Mouse (Mus musculus): Measurements from ENCODE around the gene Cdk5.

The Cdk5 gene

DNA sequence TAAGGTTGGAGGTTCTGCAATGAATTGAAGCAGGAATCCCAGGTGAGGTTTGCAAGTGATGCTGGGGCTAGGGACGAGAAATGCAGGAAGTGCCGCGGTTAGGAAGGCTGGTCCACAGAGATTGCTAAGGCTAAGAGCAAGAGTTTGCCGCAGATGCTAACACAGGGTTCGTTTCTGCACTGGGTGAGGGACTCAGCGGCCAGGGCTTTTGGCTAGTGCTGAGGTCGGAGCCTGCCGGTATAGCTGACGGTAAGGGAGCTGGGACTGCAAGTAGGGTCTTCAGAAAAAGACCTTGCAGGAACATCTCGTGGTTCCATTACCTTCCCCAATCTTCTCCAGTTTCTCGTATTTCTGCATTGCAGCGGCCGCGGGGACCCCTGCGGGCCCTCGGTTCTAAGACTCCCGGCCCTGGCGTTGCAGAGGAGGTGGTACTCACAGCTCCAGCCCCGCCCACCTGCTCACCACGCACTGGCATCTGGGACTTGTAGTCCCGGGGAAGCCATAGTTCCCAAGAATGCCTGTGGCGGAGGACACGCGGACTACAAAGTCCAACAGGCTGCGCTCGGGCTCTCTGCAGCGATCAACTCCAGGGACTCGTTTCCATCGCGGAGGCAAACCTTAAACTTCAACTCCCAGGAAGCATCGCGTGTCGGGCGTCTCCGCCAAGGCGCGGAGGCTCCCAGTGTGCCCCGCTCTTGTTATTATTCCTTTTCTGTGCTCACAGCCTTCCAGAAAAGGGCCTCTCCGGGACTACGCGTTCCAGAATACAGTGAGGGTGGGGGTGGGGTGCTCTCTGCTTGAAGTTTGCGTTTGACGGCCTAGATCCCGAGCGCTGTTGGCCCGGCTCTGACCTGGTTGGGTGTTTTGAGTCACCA, at the start of gene Cdk5, which contains the start of gene Slc4a2:
Gene Cdk5, minus strand, starts transcription at position 402 of the 875 bp plus-strand sequence.
Gene Slc4a2, plus strand, starts transcription at position 709 of the 875 bp plus-strand sequence.
- peak; percentile 98 for DNase-seq

DNA sequence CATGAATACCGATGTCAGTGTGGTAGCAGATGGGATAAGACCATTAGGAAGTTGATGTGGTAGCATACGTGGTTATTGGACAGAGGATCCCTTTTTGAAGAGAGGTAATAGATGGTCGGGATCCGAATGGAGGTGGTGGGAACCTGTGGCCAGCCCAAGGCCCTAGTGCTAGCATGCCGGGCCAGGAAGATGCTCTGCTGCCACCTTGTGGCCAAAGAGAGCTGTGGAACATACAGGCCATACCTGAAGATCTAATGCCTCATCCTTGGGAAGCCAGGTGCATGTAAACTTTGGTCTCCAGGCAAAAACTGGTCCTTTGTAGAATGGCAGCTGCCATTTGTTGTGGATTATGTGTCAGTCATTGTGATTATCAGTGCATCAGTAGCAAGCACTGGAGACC, 47.3 kb upstream of the Cdk5 start:
- DNase-seq: peak; percentile 82

DNA sequence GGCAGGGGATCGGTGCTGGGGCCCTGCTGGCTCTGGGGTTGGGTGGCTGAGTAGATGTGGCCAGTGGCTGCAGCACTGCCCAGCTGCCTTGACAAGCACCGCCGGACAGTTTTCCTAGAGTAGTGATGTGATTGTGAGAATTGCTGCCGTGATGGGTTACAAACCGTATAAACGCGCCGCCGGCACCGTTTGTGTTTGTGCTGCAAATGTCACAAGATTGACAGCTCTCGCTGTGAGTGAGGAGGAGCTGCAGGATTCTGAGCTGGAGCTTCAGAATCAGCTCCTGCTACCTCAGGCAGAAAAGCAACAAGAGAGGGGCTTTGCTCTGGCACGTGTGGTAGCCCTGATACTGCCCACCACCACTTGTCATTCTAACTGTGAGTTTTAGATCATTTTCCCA, 43.4 kb upstream of the Cdk5 start:
- no peak for DNase-seq

DNA sequence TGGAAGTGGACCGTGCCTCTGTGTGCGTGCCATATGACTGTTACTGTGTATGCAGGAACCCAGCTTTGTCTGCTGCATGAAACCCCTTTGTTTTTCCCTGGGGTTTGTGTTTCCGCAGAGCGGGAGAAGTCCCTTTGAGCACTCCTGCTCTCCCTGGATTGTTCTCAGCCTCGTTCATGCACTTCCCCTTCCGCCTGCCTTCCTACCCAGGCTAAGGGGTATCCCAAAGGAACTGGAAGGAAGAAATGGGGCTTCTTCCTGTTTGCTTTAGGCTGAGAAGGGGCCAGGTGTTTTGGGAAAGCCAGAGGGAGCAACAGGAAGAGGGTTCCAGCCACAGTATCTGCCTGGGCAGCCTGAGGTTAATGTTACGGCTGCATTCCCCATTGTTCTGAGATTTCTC, 32.3 kb upstream of the Cdk5 start:
- no peak for DNase-seq

DNA sequence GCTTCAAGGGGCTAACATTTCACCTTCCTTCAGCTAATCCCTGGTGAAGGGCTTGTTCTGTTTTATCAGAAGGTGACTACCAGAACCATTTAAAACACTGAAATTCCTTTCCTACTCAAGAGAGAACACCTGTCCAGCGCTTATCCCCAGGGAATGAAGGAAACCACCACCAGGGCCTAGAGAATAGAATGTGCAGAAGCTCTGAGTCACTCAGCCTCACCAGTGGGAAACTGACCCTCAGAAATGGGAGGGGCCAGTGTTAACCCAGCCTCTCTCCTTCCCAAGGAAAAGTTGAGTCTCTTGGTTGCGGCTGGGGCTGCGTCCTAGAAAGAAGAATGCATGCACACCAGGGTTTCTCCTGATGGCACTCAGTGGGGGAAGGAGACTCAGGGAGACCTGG, 31.7 kb upstream of the Cdk5 start:
- no peak for DNase-seq

DNA sequence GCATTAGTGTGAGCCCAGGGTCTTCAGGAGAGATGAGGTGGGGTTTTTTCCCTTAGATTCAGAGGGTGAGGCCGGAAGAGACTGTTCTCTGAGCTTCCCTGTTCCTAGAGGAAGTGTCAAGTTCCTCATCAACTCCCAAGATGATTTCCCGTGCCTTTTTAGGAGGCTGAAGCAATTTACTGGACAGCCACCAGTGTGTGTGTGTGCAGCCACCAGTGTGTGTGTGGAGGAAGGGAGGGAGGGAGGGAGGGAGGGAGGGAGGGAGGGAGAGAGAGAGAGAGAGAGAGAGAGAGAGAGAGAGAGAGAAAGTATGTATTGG, 30.6 kb upstream of the Cdk5 start:
- DNase-seq: no peak

DNA sequence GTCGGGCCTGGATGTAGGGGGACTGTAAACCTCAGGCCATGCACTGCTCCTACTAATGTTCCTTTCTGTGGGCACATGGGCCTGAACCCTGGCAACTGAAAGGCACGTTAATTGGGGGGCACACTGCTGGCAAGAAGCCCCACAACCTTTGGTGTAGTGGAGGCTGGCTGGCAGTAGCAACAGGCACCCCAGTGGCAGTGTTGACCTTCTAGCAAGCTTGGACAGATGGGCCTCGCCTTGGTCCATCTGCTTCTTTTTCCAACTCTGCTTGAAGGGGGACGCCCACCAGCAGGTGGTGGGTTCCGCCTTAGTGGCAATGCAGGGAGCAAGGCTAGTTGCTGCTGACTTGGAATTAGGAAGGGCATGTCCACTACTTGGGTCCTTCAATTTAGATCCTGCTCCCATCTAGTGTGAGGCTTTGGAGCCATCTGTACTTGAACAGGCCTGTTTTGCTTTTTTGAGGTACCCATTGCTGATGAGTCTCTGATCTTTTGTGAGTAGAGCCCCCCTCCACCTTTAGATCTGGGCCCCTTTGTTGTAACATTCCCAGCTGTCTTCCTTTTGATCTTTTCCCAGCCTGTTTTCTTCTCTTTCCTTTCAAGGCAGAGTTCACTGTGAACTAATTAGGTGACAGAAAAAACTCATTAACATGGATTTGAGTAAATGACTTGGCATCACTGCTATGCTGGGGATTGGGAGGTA, 30.1 kb upstream of the Cdk5 start:
- DNase-seq: peak; percentile 84

DNA sequence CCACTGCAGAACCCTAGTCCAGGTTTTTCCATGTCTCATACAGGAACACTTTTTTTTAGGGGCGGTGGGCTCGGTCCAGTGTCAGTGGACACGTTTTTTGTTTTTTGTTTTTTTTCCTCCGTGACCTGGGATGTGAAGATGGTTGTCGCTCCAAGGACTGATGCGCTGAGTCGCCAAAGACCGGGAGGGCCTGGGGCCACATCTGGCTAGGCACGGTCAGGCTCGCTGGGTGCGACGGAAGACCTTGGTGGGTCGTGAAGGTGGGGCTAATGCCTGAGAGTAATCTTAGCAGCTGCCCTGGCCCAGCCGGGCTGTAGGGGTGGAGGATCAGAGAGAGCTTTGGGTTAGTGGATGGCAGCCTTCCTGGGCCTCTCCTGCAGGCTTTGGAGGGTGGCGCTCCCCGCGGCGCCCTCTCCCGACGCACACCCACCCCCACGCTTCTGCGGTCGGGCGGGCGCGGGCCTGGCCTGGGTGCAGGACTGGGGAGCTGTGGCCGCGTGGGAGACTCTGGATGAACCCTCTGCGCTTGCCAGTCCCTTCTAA, 29.4 kb upstream of the Cdk5 start:
- DNase-seq: no peak

DNA sequence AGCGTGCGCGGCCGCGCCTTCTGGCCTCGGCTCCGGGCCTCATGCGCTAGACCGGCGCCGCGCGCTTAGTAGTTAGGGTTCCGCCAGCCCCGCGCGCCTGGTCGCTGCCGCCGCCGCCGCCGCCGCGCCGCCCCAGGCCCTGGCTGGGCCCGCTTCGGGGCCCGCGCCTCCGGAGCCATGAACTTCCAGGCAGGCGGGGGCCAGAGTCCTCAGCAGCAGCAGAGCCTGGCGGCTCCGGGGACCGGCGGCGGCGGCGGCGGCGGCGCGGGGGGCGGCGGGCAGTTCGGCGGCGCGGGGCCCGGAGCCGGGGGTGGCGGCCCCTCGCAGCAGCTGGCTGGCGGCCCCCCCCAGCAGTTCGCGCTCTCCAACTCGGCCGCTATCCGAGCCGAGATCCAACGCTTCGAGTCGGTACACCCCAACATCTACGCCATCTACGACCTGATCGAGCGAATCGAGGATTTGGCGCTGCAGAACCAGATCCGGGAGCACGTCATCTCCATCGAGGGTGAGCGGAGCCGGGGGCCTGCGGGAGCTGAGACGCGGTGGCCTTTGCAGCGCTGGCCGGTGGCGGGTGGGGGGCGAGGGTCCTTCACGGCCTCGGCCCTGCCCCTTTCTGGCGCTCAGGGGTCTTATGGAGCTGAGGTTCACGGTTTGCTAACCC, 28.8 kb upstream of the Cdk5 start, which contains the start of gene Agap3:
Gene Agap3, plus strand, starts transcription at position 148 of the 661 bp plus-strand sequence.
- DNase-seq: peak; percentile 57

DNA sequence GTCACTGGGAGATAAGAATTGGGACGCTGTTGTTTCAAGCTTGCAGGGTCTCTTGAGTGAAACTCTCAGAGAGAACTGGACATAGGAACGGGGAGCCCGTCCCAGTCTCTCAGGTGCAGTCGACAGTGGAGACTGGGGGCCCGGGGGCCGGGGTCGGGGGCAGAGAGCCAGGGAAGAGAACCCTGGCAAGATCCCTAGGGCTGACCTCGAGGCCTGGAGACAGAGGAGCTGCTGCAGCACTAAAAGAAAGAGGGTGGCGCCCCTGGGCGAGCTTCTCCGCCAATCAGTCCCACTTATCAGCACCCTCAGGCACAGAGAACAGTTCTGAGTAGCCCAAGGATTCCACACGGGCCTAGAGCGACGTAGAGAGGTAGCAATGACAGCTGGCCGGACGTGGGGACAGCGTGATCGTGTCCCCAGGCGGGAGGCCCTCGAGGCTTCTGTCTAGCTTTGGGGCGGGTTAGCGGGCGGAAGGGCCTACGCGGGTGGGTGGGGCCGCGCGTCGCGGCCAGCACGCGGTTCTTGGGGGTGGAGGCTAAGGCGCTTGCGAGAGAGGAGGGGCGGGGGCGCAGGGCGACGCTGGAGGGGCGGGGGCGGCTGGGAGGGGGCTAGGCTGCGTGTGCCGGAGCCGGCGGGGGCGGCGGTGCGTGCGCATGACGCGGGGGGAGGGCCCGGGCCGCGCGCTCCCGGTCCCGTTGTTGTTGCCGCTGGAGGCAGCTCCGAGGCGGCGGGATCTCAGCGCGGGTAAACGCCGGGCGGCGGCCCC, 28.1 kb upstream of the Cdk5 start:
- DNase-seq: peak; percentile 85

DNA sequence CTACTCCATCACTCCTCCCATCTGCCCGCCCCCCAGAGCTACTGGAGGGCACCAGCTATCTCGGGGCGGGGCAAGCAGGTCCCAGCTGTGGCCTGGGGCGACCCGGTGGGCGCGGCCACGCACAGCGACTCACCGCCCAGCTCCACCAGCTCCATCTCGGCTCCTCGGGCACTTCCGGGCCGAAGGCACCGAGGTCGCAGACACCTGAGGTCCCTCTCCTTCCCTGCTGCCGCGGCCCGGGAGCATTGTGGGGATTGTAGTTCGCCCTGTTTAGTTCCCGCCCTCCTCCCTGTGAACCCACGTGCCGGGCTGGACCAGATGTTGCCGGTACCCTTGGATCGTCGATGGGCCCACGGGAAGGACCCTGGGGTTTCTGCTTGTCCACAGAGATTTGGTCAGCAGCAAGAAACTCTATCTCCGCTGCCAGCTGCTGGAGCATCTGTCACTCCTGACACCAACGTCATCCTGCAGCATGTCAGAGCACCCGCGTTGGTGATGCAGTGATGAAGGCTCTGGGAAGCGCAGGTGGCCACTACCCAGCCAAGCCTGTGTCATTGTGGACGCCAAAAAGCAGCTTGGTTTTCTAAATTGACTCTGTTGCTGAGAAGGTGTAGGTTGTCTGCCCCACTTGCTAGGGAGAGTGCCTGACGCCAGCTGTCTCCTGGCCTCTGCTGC, 24.4 kb upstream of the Cdk5 start, which contains the start of gene Tmub1:
Gene Tmub1, minus strand, starts transcription at position 231 of the 675 bp plus-strand sequence.
- peak; percentile 79 for DNase-seq

DNA sequence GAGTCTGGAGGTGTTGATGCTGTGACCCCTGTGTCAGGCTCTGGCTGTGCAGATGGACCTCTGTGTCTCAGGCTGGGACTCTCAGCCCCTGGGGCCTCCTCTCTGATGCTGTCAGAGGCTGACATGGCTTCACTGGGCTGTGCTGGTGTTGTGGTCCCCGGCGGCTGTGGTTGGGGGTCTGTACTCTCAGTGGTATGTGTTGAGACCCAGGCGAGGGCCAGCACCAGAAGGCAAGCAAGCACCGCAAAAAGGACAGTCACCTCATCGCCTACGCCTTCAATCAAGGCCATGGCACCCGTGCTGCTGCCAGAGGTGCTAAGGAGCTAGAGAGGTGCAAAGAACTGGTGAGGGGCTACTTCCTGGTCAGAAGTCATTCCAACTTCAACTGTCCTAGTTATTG, 23.3 kb upstream of the Cdk5 start:
- no peak for DNase-seq

DNA sequence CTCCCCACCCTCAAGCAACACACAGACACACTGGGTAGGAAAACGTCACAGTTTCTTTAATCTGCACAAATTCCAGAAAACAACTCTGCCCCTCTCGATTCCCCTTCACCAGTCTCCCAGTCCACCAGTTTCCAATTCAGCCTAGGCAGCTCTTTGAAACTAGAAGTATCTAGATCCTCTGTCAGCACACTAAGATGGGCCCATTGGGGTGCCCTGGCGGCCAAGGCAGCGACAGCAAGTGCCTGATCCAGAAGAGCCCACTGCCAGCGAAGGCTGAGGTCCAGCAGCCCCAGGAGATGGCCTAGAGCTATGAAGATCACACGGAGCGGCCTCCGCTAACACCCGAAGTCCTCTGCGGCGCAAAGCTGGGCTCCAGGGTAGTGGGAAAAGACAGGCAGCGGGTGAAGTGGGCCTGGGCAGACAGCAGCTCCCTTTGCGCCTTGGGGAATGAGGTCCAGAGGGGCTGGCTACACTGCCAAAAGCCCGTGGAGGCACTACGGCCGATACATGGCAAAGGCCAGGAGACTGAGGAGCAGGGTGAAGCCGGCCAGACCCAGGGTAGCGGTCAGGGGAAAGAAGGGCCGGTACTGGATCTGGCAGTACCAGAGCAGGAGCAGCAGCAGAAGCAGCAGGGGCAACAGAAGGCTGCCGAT, 22.2 kb upstream of the Cdk5 start:
- DNase-seq: peak; percentile 48

DNA sequence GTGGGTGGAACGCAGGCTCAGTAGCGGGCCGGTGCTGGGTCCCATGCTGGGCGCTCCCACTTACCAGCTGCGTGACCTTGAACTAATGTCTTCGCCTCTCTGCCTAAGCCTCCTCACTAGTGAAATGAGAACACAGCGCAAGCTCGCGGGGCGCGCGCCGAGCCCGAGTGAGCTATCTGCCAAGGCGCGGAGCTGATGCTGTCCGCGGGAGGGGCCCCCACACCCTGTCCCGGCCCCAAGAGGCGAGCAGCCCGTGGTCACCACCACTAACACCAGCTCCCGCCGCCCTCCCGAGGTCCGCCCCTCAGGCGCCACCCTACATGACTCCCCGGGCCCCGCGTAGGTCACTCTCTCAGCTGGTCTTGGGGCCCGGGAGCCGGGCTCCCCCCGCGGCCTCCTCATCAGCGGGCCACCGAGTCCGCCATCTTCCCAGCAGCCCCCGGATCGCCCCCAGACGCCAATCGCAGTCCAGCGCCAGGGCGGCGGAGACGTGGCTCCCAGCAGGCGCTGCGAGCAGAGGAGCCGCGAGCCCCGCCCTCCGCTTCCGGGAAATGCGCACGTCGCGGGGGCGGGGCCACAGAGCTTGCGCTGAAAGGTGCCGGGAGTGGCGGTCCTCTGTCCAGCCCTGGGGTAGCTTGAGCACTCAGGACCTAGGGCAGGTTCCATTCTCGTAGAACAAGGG, 21.6 kb upstream of the Cdk5 start, which contains the start of gene Fastk:
Gene Fastk, minus strand, starts transcription at position 542 of the 682 bp plus-strand sequence.
- DNase-seq: peak; percentile 92

DNA sequence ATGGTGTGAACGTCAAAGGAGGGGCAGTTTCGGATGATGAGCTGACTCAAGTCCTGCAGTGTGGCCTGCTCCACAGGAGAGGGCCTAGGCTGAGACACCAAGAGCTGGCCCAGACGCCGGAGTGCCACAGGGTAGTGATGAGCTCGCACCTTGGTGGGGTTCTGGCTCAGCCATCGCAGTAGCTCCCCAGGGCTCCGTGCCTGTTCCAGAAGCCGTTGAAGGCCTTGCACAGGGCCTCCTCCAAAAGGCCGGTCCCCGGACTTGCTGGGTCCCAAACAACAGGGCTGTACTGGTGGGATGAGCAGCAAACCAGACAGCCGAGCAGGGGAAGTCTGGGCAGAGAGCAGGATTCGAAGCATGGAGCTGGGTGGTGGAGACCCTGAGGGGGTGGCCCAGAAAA, 20.6 kb upstream of the Cdk5 start:
- DNase-seq: no peak

DNA sequence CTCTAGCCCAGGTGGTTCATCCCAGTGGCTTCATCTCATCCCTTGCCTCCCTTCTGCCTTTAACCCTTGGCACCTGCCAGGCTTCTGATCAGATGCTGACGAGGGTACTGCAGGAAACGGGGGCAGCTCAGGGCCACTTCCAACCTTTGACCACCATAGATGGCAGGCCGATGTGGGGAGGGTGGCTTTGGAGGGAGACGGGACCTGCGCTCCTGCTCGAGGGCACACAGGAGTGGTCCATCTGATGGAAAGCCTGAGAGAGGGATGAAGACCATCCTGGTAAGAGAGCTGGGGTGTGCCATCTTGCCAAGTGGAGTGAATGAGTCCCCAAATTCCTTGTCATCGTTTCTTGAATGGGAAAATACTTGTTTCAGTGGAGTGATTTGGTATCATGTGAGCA, 19.9 kb upstream of the Cdk5 start:
- no peak for DNase-seq

DNA sequence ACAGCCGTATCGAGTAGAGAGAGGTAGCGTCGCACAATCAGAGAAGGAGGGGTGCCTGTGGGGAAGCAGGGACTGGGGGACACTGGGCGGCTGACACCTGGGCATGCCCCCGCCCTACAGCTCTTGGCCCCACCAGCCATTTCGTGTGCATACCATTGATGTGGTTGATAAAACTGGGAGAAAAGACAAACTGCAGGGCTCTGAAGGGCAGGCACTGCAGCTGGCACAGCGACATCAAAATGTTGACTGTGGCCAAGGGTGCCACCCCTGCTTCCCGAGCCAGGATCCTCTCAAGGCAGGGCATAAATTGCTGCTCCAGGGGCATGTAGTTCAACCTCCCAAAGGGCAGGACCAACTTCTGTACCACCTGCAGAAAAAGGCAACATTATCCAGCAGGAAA, 18.7 kb upstream of the Cdk5 start:
- no peak for DNase-seq

DNA sequence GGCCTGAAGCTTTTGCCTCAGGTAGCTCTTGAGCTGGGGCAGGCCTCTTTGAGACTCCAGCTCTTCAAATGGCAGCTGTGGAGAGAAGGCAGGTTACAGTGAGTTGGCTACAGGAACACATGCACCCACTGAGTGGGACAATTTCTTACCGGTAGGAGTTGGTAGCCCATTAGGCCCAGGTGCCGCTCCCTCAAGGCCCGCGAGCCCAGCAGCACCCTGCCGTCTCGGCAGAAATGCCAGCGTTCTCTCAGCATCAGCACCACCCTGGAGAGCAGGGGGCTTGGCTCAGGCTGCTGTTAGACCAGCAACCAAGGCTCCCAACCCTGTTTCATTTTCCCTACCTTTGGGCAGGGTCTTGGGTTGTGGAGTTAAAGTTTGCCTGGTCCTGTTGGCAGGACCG, 17.9 kb upstream of the Cdk5 start:
- DNase-seq: no peak

DNA sequence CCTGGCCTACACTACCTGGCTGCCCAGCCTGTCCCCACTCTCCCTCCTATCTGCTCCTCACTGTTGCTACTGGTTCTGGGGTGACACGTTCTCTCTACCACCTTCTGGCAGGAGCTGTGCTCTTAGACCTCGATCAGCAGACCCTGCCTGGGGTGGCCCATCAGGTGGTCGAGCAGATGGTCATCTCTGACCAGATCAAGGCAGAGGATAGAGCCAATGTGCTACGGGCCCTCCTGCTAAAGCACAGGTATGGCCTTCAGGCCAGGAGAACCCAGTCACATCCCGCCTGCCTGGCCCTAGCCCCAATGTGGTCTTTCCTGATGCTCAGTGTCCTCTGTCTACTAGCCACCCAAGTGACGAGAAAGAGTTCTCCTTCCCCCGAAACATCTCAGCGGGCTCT, 10.7 kb upstream of the Cdk5 start:
- DNase-seq: no peak

DNA sequence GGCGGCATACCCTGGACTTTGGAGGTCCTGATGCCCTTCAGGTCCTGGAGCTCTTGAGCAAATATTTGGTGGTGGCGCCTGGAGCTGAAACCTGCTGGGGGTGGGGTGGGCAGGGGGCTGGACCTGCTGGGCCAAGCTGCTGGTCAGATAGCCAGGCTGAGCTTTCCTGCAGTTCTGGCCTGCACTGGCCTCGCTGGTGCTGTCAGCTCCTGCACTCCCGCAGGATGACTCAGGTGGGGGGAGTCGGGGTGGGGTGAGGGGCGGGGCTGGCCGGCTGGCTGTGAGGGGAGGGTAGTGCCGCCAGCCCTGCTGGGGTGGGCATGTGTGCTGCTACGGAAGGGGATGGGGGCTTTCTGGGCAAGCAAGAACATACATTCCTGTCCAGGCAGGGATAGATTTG, 5.3 kb upstream of the Cdk5 start:
- no peak for DNase-seq

DNA sequence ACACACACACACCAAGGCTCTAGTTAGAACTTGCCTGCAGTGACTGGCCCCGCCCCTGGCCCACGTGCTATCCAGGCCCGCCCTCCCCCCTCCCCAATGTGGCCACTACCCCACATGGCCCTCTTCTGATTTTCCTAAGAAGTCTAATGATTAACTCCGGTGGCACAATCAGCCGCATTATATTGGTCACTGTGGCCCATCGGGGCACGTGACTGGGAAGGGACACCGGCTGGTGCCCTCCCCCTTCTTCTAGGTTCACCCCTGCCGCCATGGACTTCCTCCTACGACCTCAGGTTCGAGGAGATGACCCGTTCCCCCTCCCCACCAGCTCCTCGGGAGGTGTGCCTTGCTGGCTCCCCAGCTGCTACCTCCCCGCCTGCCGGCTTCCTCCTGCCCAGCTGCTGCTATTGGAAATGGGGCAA, 4.7 kb upstream of the Cdk5 start:
- DNase-seq: no peak

Data from cerebellum, adult 11 months (tissue).